Mouse (Mus musculus): ENCODE results near the gene Klk1b5. TPM values are rescaled to one million over a fixed set of nuclear protein-coding genes. Genes with fewer than 3 reads are reported as not detected.
"Not testable (repeated sequence)": the region's sequence is repeated elsewhere in the genome, so short reads cannot be mapped to it uniquely, and the experiment has no call there.

The Klk1b5 gene
- polyA plus RNA-seq, 1 experiment from 2014 or later, result not detected

- Histone ChIP-seq H3K4me2 (ENCODE audit: low read length) (peak overlapping the region; percentile 88), H3K27me3 (replicated peaks; ENCODE audit: control insufficient read depth, insufficient read depth, low read length) (no peaks in the 10 kb centered on the region), H3K9ac (ENCODE audit: low read length) (peak overlapping the region; percentile 98), H3K27ac (ENCODE audit: low read depth) (peak overlapping the region; percentile 93), H3K4me1 (replicated peaks; ENCODE audit: control insufficient read depth, insufficient read depth, low read length) (peaks cover 18% of the 10 kb centered on the region), H3K9me3 (ENCODE audit: control insufficient read depth, low read length) (no peaks in the 10 kb centered on the region), H3K4me3 (ENCODE audit: low read depth, low read length) (peak overlapping the region; percentile 92), H3K36me3 (ENCODE audit: control insufficient read depth, insufficient read depth, low read length) (peaks cover 38% of the 10 kb centered on the region)
- WGBS, result 0% methylated on average over 23 of the region's 23 CpGs
- DNase-seq (ENCODE audit: low spot score), result peak; percentile 88
- peak; percentile 28 for ATAC-seq (replicated peaks; ENCODE audit: low FRiP score, low TSS enrichment, low read depth)
These were observed 31.3 kb downstream of the Klk1b5 start for GRCm38 (mm10) chr7:44246984-44247470.

GRCm38 (mm10) chr7:44247971-44248370 is 32.2 kb downstream of the Klk1b5 start:
- peak overlapping the region; percentile 98 for H3K9ac ChIP-seq (ENCODE audit: low read length)
- ATAC-seq (replicated peaks; ENCODE audit: low FRiP score, low TSS enrichment, low read depth) (no peak), DNase-seq (ENCODE audit: low spot score) (no peak)
- H3K4me1 ChIP-seq (replicated peaks; ENCODE audit: control insufficient read depth, insufficient read depth, low read length), result peaks cover 18% of the 10 kb centered on the region
- no peaks in the 10 kb centered on the region for H3K27me3 ChIP-seq (replicated peaks; ENCODE audit: control insufficient read depth, insufficient read depth, low read length)
- H3K4me2 ChIP-seq (ENCODE audit: low read length), result peak overlapping the region; percentile 88
- no peaks in the 10 kb centered on the region for H3K9me3 ChIP-seq (ENCODE audit: control insufficient read depth, low read length)
- 88% methylated on average over 2 of the region's 2 CpGs for WGBS
- H3K36me3 ChIP-seq (ENCODE audit: control insufficient read depth, insufficient read depth, low read length), result peaks cover 48% of the 10 kb centered on the region
- H3K27ac ChIP-seq (ENCODE audit: low read depth), result no peak overlapping the region
- H3K4me3 ChIP-seq (ENCODE audit: low read depth, low read length), result peak overlapping the region; percentile 92

- H3K4me3 ChIP-seq (ENCODE audit: low read depth, low read length), result no peak overlapping the region
- WGBS, result 91% methylated on average over 4 of the region's 4 CpGs
- no peak for DNase-seq (ENCODE audit: low spot score)
- peaks cover 58% of the 10 kb centered on the region for H3K36me3 ChIP-seq (ENCODE audit: control insufficient read depth, insufficient read depth, low read length)
- H3K9me3 ChIP-seq (ENCODE audit: control insufficient read depth, low read length), result no peaks in the 10 kb centered on the region
- H3K27ac ChIP-seq (ENCODE audit: low read depth), result no peak overlapping the region
- H3K27me3 ChIP-seq (replicated peaks; ENCODE audit: control insufficient read depth, insufficient read depth, low read length), result no peaks in the 10 kb centered on the region
- H3K9ac ChIP-seq (ENCODE audit: low read length), result no peak overlapping the region
- H3K4me2 ChIP-seq (ENCODE audit: low read length), result no peak overlapping the region
- no peak for ATAC-seq (replicated peaks; ENCODE audit: low FRiP score, low TSS enrichment, low read depth)
- peaks cover 18% of the 10 kb centered on the region for H3K4me1 ChIP-seq (replicated peaks; ENCODE audit: control insufficient read depth, insufficient read depth, low read length)
These were observed 33.5 kb downstream of the Klk1b5 start for GRCm38 (mm10) chr7:44249248-44249647.

GRCm38 (mm10) chr7:44250732-44251275 is 35.1 kb downstream of the Klk1b5 start:
- Histone ChIP-seq H3K4me1 (replicated peaks; ENCODE audit: control insufficient read depth, insufficient read depth, low read length) (peaks cover 13% of the 10 kb centered on the region), H3K36me3 (ENCODE audit: control insufficient read depth, insufficient read depth, low read length) (peaks cover 61% of the 10 kb centered on the region)
- ATAC-seq (replicated peaks; ENCODE audit: low FRiP score, low TSS enrichment, low read depth); H3K9ac ChIP-seq (ENCODE audit: low read length); H3K4me3 ChIP-seq (ENCODE audit: low read depth, low read length); H3K9me3 ChIP-seq (ENCODE audit: control insufficient read depth, low read length); H3K27ac ChIP-seq (ENCODE audit: low read depth); H3K27me3 ChIP-seq (replicated peaks; ENCODE audit: control insufficient read depth, insufficient read depth, low read length); DNase-seq (ENCODE audit: low spot score); H3K4me2 ChIP-seq (ENCODE audit: low read length): not testable (repeated sequence)
- 87% methylated on average over 17 of the region's 17 CpGs for WGBS

GRCm38 (mm10) chr7:44253023-44253616 is 37.4 kb downstream of the Klk1b5 start:
- no peak overlapping the region for H3K9ac ChIP-seq (ENCODE audit: low read length)
- peaks cover 6% of the 10 kb centered on the region for H3K4me1 ChIP-seq (replicated peaks; ENCODE audit: control insufficient read depth, insufficient read depth, low read length)
- H3K36me3 ChIP-seq (ENCODE audit: control insufficient read depth, insufficient read depth, low read length), result peaks cover 58% of the 10 kb centered on the region
- H3K27me3 ChIP-seq (replicated peaks; ENCODE audit: control insufficient read depth, insufficient read depth, low read length), result no peaks in the 10 kb centered on the region
- no peak overlapping the region for H3K4me2 ChIP-seq (ENCODE audit: low read length)
- DNase-seq (ENCODE audit: low spot score), result no peak
- no peak overlapping the region for H3K27ac ChIP-seq (ENCODE audit: low read depth)
- 66% methylated on average over 15 of the region's 15 CpGs for WGBS
- no peak overlapping the region for H3K4me3 ChIP-seq (ENCODE audit: low read depth, low read length)
- no peaks in the 10 kb centered on the region for H3K9me3 ChIP-seq (ENCODE audit: control insufficient read depth, low read length)
- ATAC-seq (replicated peaks; ENCODE audit: low FRiP score, low TSS enrichment, low read depth), result no peak

GRCm38 (mm10) chr7:44254930-44255329 is 39.2 kb downstream of the Klk1b5 start:
- 79% methylated on average over 6 of the region's 6 CpGs for WGBS
- H3K4me1 ChIP-seq (replicated peaks; ENCODE audit: control insufficient read depth, insufficient read depth, low read length), result no peaks in the 10 kb centered on the region
- H3K36me3 ChIP-seq (ENCODE audit: control insufficient read depth, insufficient read depth, low read length), result peaks cover 40% of the 10 kb centered on the region
- no peak for DNase-seq (ENCODE audit: low spot score)
- no peak overlapping the region for H3K4me2 ChIP-seq (ENCODE audit: low read length)
- no peak overlapping the region for H3K4me3 ChIP-seq (ENCODE audit: low read depth, low read length)
- H3K9ac ChIP-seq (ENCODE audit: low read length), result no peak overlapping the region
- H3K27ac ChIP-seq (ENCODE audit: low read depth), result no peak overlapping the region
- ATAC-seq (replicated peaks; ENCODE audit: low FRiP score, low TSS enrichment, low read depth), result no peak
- H3K9me3 ChIP-seq (ENCODE audit: control insufficient read depth, low read length), result no peaks in the 10 kb centered on the region
- no peaks in the 10 kb centered on the region for H3K27me3 ChIP-seq (replicated peaks; ENCODE audit: control insufficient read depth, insufficient read depth, low read length)

- no peak within 1 kb of the TSS for H3K4me2 ChIP-seq (ENCODE audit: low read length)
- no peak within 1 kb of the TSS for H3K27ac ChIP-seq (ENCODE audit: low read depth)
- no peak for DNase-seq (ENCODE audit: low spot score)
- WGBS, result 77% methylated on average over 4 of the region's 4 CpGs
- H3K4me1 ChIP-seq (replicated peaks; ENCODE audit: control insufficient read depth, insufficient read depth, low read length), result no peaks in the 10 kb centered on the region
- no peaks in the 10 kb centered on the region for H3K9me3 ChIP-seq (ENCODE audit: control insufficient read depth, low read length)
- H3K27me3 ChIP-seq (replicated peaks; ENCODE audit: control insufficient read depth, insufficient read depth, low read length), result no peaks in the 10 kb centered on the region
- H3K9ac ChIP-seq (ENCODE audit: low read length), result no peak within 1 kb of the TSS
- peaks cover 20% of the 10 kb centered on the region for H3K36me3 ChIP-seq (ENCODE audit: control insufficient read depth, insufficient read depth, low read length)
- no peak within 1 kb of the TSS for H3K4me3 ChIP-seq (ENCODE audit: low read depth, low read length)
- ATAC-seq (replicated peaks; ENCODE audit: low FRiP score, low TSS enrichment, low read depth), result no peak
These were observed 41.5 kb downstream of the Klk1b5 start, which contains the start of gene Acp4 for GRCm38 (mm10) chr7:44257278-44257677. Gene Acp4 (minus strand): TSS chr7:44257378.

GRCm38 (mm10) chr7:44260410-44260809 is 44.7 kb downstream of the Klk1b5 start:
- DNase-seq (ENCODE audit: low spot score) (no peak), ATAC-seq (replicated peaks; ENCODE audit: low FRiP score, low TSS enrichment, low read depth) (no peak)
- no peaks in the 10 kb centered on the region; the same call in 1 of the 2 replicates for H3K36me3 ChIP-seq (ENCODE audit: control insufficient read depth, insufficient read depth, low read length)
- no peak overlapping the region for H3K27ac ChIP-seq (ENCODE audit: low read depth)
- H3K4me3 ChIP-seq (ENCODE audit: low read depth, low read length), result no peak overlapping the region
- peaks cover 8% of the 10 kb centered on the region; the same call in 1 of the 2 replicates for H3K27me3 ChIP-seq (replicated peaks; ENCODE audit: control insufficient read depth, insufficient read depth, low read length)
- no peak overlapping the region for H3K4me2 ChIP-seq (ENCODE audit: low read length)
- no peaks in the 10 kb centered on the region for H3K9me3 ChIP-seq (ENCODE audit: control insufficient read depth, low read length)
- 81% methylated on average over 6 of the region's 6 CpGs for WGBS
- no peaks in the 10 kb centered on the region for H3K4me1 ChIP-seq (replicated peaks; ENCODE audit: control insufficient read depth, insufficient read depth, low read length)
- no peak overlapping the region for H3K9ac ChIP-seq (ENCODE audit: low read length)

GRCm38 (mm10) chr7:44261147-44261546 is 45.4 kb downstream of the Klk1b5 start, which contains the start of gene Gm15517:
Gene Gm15517 (plus strand): TSS chr7:44261447.
- Histone ChIP-seq H3K27ac (ENCODE audit: low read depth) (no peak within 1 kb of the TSS), H3K4me3 (ENCODE audit: low read depth, low read length) (no peak within 1 kb of the TSS), H3K36me3 (ENCODE audit: control insufficient read depth, insufficient read depth, low read length) (no peaks in the 10 kb centered on the region; the same call in 1 of the 2 replicates), H3K27me3 (replicated peaks; ENCODE audit: control insufficient read depth, insufficient read depth, low read length) (peaks cover 8% of the 10 kb centered on the region; the same call in 1 of the 2 replicates), H3K4me2 (ENCODE audit: low read length) (no peak within 1 kb of the TSS), H3K4me1 (replicated peaks; ENCODE audit: control insufficient read depth, insufficient read depth, low read length) (no peaks in the 10 kb centered on the region), H3K9ac (ENCODE audit: low read length) (no peak within 1 kb of the TSS), H3K9me3 (ENCODE audit: control insufficient read depth, low read length) (no peaks in the 10 kb centered on the region)
- 48% methylated on average over 5 of the region's 5 CpGs for WGBS
- no peak for DNase-seq (ENCODE audit: low spot score)
- no peak for ATAC-seq (replicated peaks; ENCODE audit: low FRiP score, low TSS enrichment, low read depth)
